Mouse (Mus musculus): ENCODE measurements around the gene Gemin5. TPM values are rescaled to one million over a fixed set of nuclear protein-coding genes. Genes with fewer than 3 reads are reported as not detected.
A peak's percentile ranks its signal among the peaks of the same experiment; 100 is the strongest.
"Not testable (repeated sequence)": the region's sequence is repeated elsewhere in the genome, so short reads cannot be mapped to it uniquely, and the experiment has no call there.

Gemin5 gene
- total RNA-seq, 1 experiment, result 70.1 TPM

DNA sequence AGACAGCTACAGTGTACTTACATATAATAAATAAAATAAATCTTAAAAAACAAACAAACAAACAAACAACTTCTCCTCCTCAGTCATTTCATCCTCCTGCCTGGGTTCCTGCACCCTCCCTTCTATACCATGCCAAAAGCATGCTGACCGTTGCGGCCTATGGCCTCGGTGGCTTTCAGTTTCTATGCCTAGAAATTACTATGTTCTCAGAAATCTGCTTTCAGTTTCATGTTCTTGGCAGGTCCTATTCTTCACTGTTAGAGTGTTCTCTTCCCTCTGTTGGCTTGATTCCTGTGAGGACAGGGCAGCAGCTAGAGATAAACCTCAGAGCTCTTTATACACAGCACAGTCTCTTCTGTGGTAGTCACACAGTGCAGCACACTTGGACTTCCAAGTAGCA is 15.2 kb upstream of the Gemin5 start:
- Histone ChIP-seq H3K4me3 (ENCODE audit: insufficient read depth in 1 of 2, low read depth in 1 of 2, low read length in 2 of 2, poor library complexity in 1 of 2, severe bottlenecking in 1 of 2) (no peak overlapping the region), H3K36me3 (ENCODE audit: control insufficient read depth, insufficient read depth, low read length, poor library complexity, severe bottlenecking) (peaks cover 11% of the 10 kb centered on the region), H3K9ac (ENCODE audit: insufficient read depth, low read depth, low read length, poor library complexity, severe bottlenecking) (no peak overlapping the region), H3K27ac (ENCODE audit: insufficient read depth, low read depth, low read length, poor library complexity, severe bottlenecking) (no peak overlapping the region), H3K9me3 (ENCODE audit: control insufficient read depth, insufficient read depth, low read depth, low read length) (no peaks in the 10 kb centered on the region), H3K4me1 (ENCODE audit: control insufficient read depth in 2 of 2, insufficient read depth in 2 of 2, low read length in 2 of 2, poor library complexity in 1 of 2) (no peaks in the 10 kb centered on the region)
- no peak for DNase-seq (ENCODE audit: low read depth, low spot score)
- TF ChIP-seq HCFC1 (IDR thresholded peaks at IDR 0.05; ENCODE audit: borderline replicate concordance, insufficient read depth, low read length) (no peak), ZC3H11A (IDR thresholded peaks at IDR 0.05; ENCODE audit: borderline replicate concordance, low read depth, low read length) (no peak), MAFK (IDR thresholded peaks at IDR 0.05; ENCODE audit: insufficient read depth, low read depth, low read length) (no peak), CHD2 (IDR thresholded peaks at IDR 0.05; ENCODE audit: low read depth, low read length) (no peak), ZNF384 (IDR thresholded peaks at IDR 0.05; ENCODE audit: low read depth, low read length) (no peak)
- in situ Hi-C loops (cut with MboI; ENCODE audit: low sequenced_read_pairs in 2 of 2, unreplicated experiment in 2 of 2), result no loop called here

- Histone ChIP-seq H3K4me1 (ENCODE audit: control insufficient read depth in 2 of 2, insufficient read depth in 2 of 2, low read length in 2 of 2, poor library complexity in 1 of 2) (no peaks in the 10 kb centered on the region), H3K9me3 (ENCODE audit: control insufficient read depth, insufficient read depth, low read depth, low read length) (no peaks in the 10 kb centered on the region), H3K27ac (ENCODE audit: insufficient read depth, low read depth, low read length, poor library complexity, severe bottlenecking) (no peak overlapping the region), H3K36me3 (ENCODE audit: control insufficient read depth, insufficient read depth, low read length, poor library complexity, severe bottlenecking) (peaks cover 21% of the 10 kb centered on the region), H3K9ac (ENCODE audit: insufficient read depth, low read depth, low read length, poor library complexity, severe bottlenecking) (no peak overlapping the region), H3K4me3 (ENCODE audit: insufficient read depth in 1 of 2, low read depth in 1 of 2, low read length in 2 of 2, poor library complexity in 1 of 2, severe bottlenecking in 1 of 2) (no peak overlapping the region)
- in situ Hi-C loops (cut with MboI; ENCODE audit: low sequenced_read_pairs in 2 of 2, unreplicated experiment in 2 of 2), result no loop called here
- TF ChIP-seq ZNF384 (IDR thresholded peaks at IDR 0.05; ENCODE audit: low read depth, low read length) (no peak), MAFK (IDR thresholded peaks at IDR 0.05; ENCODE audit: insufficient read depth, low read depth, low read length) (no peak), CHD2 (IDR thresholded peaks at IDR 0.05; ENCODE audit: low read depth, low read length) (no peak), ZC3H11A (IDR thresholded peaks at IDR 0.05; ENCODE audit: borderline replicate concordance, low read depth, low read length) (no peak), HCFC1 (IDR thresholded peaks at IDR 0.05; ENCODE audit: borderline replicate concordance, insufficient read depth, low read length) (no peak)
- DNase-seq (ENCODE audit: low read depth, low spot score), result no peak
Observed at GRCm38 (mm10) chr11:58180756-58181155, 12.4 kb upstream of the Gemin5 start.

DNA sequence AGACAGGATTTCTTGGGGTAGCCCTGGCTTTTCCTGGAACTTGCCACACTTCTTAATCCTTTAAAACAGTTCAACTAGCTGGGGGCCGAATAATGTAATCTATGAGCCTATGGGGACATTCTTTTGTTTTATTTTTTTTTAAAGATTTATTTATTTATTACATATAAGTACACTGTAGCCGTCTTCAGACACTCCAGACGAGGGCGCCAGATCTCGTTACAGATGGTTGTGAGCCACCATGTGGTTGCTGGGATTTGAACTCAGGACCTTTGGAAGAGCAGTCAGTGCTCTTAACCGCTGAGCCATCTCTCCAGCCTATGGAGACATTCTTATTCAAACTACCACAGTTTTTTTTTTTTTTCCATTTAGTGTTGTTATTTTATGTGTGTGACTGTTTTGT is 11.6 kb upstream of the Gemin5 start:
- DNase-seq (ENCODE audit: low read depth, low spot score); H3K9me3 ChIP-seq (ENCODE audit: control insufficient read depth, insufficient read depth, low read depth, low read length); H3K4me1 ChIP-seq (ENCODE audit: control insufficient read depth in 2 of 2, insufficient read depth in 2 of 2, low read length in 2 of 2, poor library complexity in 1 of 2); H3K4me3 ChIP-seq (ENCODE audit: insufficient read depth in 1 of 2, low read depth in 1 of 2, low read length in 2 of 2, poor library complexity in 1 of 2, severe bottlenecking in 1 of 2); in situ Hi-C loops (cut with MboI; ENCODE audit: low sequenced_read_pairs in 2 of 2, unreplicated experiment in 2 of 2); H3K27ac ChIP-seq (ENCODE audit: insufficient read depth, low read depth, low read length, poor library complexity, severe bottlenecking); H3K9ac ChIP-seq (ENCODE audit: insufficient read depth, low read depth, low read length, poor library complexity, severe bottlenecking): not testable (repeated sequence)
- H3K36me3 ChIP-seq (ENCODE audit: control insufficient read depth, insufficient read depth, low read length, poor library complexity, severe bottlenecking), result peaks cover 24% of the 10 kb centered on the region

GRCm38 (mm10) chr11:58179563-58179962 is 11.2 kb upstream of the Gemin5 start:
- in situ Hi-C loops (cut with MboI; ENCODE audit: low sequenced_read_pairs in 2 of 2, unreplicated experiment in 2 of 2), result no loop called here
- TF ChIP-seq HCFC1 (IDR thresholded peaks at IDR 0.05; ENCODE audit: borderline replicate concordance, insufficient read depth, low read length) (no peak), MAFK (IDR thresholded peaks at IDR 0.05; ENCODE audit: insufficient read depth, low read depth, low read length) (no peak), ZNF384 (IDR thresholded peaks at IDR 0.05; ENCODE audit: low read depth, low read length) (no peak)
- no peaks in the 10 kb centered on the region for H3K4me1 ChIP-seq (ENCODE audit: control insufficient read depth in 2 of 2, insufficient read depth in 2 of 2, low read length in 2 of 2, poor library complexity in 1 of 2)

GRCm38 (mm10) chr11:58171459-58172091 is 3.2 kb upstream of the Gemin5 start, which contains the start of gene Mrpl22:
Mrpl22 (plus strand) TSS chr11:58171661.
- H3K4me3 ChIP-seq (ENCODE audit: insufficient read depth in 1 of 2, low read depth in 1 of 2, low read length in 2 of 2, poor library complexity in 1 of 2, severe bottlenecking in 1 of 2), result peak within 1 kb of the TSS; percentile 86 to 92
- peak within 1 kb of the TSS; percentile 97 for H3K9ac ChIP-seq (ENCODE audit: insufficient read depth, low read depth, low read length, poor library complexity, severe bottlenecking)
- no peaks in the 10 kb centered on the region for H3K9me3 ChIP-seq (ENCODE audit: control insufficient read depth, insufficient read depth, low read depth, low read length)
- TF ChIP-seq HCFC1 (IDR thresholded peaks at IDR 0.05; ENCODE audit: borderline replicate concordance, insufficient read depth, low read length) (peak; percentile 72), MAFK (IDR thresholded peaks at IDR 0.05; ENCODE audit: insufficient read depth, low read depth, low read length) (no peak), CHD2 (IDR thresholded peaks at IDR 0.05; ENCODE audit: low read depth, low read length) (peak; percentile 80), ZNF384 (IDR thresholded peaks at IDR 0.05; ENCODE audit: low read depth, low read length) (no peak), ZC3H11A (IDR thresholded peaks at IDR 0.05; ENCODE audit: borderline replicate concordance, low read depth, low read length) (no peak)
- in situ Hi-C loops (cut with MboI; ENCODE audit: low sequenced_read_pairs in 2 of 2, unreplicated experiment in 2 of 2), result no loop called here
- H3K4me1 ChIP-seq (ENCODE audit: control insufficient read depth in 2 of 2, insufficient read depth in 2 of 2, low read length in 2 of 2, poor library complexity in 1 of 2), result 0 out of 4 replicates have a peak, but pooled peaks cover 2 to 3% of the 10 kb centered on the region in 2 experiments
- DNase-seq (ENCODE audit: low read depth, low spot score), result peak; percentile 99
- peaks cover 18% of the 10 kb centered on the region for H3K36me3 ChIP-seq (ENCODE audit: control insufficient read depth, insufficient read depth, low read length, poor library complexity, severe bottlenecking)
- no peak within 1 kb of the TSS; the same call in 1 of the 2 replicates for H3K27ac ChIP-seq (ENCODE audit: insufficient read depth, low read depth, low read length, poor library complexity, severe bottlenecking)

More at GRCm38 (mm10) chr11:58179563-58179962, 11.2 kb upstream of the Gemin5 start:
- Histone ChIP-seq H3K27ac (ENCODE audit: insufficient read depth, low read depth, low read length, poor library complexity, severe bottlenecking) (no peak overlapping the region), H3K9ac (ENCODE audit: insufficient read depth, low read depth, low read length, poor library complexity, severe bottlenecking) (no peak overlapping the region), H3K36me3 (ENCODE audit: control insufficient read depth, insufficient read depth, low read length, poor library complexity, severe bottlenecking) (peaks cover 27% of the 10 kb centered on the region), H3K9me3 (ENCODE audit: control insufficient read depth, insufficient read depth, low read depth, low read length) (no peaks in the 10 kb centered on the region), H3K4me3 (ENCODE audit: insufficient read depth in 1 of 2, low read depth in 1 of 2, low read length in 2 of 2, poor library complexity in 1 of 2, severe bottlenecking in 1 of 2) (no peak overlapping the region)
- peak; percentile 79 for DNase-seq (ENCODE audit: low read depth, low spot score)
